Mouse (Mus musculus) embryo, embryonic 10.5 days (tissue): ENCODE measurements around the gene Saa3.
A peak's percentile ranks its signal among the peaks of the same experiment; 100 is the strongest.
"Not testable (repeated sequence)": the region's sequence is repeated elsewhere in the genome, so short reads cannot be mapped to it uniquely, and the experiment has no call there.

Source experiments
- DNase-seq: peaks from one replicate; pipeline ENCODE4 v3.0.0-alpha.2; 2015; ENCODE audit warnings: low spot score

Gene Saa3

DNA sequence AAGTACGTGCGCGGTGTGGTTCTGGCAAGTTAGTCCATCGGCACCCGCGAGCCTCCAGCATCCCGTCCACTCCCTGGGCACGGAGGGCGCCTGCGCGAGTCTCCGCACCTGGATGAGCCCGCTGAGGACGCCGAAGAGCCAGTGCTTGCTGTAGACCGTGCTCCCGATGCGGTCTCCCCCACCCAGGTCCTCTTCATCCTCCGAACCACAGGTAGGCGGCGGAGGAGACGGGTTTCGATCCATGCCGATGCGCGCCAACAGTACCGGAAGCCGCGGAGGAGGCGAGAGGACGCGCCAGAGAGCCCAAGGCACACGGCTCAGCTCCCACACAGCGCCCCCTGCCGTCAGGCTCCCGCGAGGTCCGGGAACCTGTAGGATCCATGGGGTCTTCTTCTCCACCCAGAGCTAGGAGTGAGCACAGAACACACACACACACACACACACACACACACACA is 5.1 kb downstream of the Saa3 start, which contains the start of gene Saal1:
Gene Saal1, minus strand, starts transcription at position 291 of the 455 bp plus-strand sequence.
- peak; percentile 95 for DNase-seq

- no peak for DNase-seq
These were observed 14.9 kb downstream of the Saa3 start for GRCm38 (mm10) chr7:46700521-46701025.

- DNase-seq: no peak
These were observed 18.7 kb downstream of the Saa3 start for GRCm38 (mm10) chr7:46696754-46697153.

DNA sequence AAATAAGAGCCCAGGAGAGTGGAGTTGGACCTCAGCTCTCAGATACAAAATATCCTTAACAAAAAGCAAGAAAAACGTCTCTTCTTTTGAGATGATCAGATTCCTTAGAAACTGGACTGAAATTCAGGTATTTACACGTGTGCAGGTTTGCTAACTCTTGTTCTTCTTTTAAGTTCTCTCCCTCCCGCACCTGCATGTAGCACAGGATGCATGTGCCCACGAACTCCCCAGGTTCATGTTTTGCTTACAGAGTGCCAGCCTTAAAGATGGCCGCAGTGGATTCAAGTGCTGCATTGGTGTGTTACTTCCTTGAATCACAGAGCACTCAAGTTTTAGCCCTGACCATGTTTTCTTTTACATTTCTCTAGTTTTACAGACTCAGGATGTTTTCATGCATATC is 28.7 kb downstream of the Saa3 start:
- no peak for DNase-seq

DNA sequence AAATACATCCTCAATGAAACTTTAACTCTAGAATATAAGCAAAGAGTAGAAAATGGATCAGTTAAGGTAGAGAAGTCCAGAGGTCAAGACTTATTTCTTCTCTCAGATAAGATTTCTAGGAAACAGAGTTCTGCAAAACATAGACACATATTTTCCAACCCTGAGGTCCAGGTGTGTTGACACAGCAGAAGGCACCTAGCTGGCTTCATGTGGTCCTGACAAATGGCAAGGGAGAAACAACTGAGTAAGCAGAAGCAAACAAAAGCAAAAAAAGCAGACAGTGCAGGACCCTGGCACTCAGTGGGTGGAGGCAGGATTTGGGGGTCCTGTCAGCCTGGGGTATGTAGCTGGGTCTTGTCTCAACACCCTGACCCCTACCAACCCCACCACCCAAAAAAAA is 34.8 kb downstream of the Saa3 start:
- no peak for DNase-seq

DNA sequence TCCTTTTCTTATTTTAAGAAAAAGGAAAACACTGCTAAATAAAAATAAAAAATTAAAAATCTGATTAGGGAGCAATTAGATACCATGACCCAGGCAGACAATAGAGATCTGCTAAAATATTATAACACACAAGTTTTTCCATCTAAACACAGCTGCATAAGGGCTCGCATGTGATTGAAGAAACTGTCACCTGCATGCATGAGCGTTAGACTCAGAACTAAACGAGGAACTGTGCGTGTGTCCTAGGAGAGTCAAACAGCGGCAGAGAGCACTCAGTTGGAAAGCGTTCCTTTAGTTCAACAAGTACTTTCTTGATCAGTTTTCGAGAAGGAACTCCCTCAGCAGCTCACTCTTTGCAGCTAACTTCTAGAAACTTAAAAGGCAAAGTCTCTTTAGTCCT is 36.5 kb downstream of the Saa3 start:
- not testable (repeated sequence) for DNase-seq

DNA sequence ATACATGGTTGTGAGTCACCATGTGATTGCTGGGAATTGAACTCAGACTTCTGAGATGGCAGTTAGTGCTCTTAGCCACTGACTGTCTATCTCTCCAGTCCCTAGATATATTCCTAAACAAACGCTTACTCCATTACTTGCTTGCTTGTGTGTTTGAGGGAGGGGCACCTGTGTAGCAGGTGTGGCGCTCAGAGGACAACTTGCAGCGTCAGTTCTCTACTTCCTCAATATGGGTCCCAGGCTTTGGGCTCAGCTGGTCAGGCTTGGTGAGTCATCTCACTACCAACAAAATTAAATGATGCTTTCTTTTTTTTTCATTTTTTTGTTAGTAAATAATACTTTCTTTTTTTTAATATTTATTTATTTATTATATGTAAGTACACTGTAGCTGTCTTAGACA is 37.1 kb downstream of the Saa3 start:
- DNase-seq: no peak

DNA sequence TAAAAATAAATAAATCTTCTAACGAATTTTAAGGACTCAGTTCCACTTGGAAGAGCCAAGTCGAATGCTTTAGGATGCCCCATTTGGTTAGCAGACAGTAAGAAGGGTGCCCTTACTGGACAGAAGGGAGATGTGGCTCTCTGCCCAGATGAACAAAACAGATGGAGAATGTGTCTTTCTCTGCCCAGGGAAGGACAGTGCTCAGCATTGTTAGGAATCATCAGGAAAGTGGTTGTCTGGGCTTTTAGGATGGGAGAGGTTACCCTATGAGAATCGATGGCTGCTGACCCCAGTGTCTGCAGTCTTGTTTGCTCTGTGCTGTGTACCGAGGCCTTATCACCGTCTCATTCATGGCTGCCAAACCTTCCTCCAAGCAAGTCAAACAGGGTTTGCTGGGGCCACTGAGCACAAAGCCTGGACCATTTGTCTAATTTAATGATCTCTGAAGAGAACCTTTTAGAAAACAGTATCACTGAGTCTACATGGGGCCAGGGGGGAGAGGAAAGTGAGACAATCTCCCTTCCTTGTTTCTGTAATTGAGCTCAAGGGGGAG is 38.6 kb downstream of the Saa3 start:
- no peak for DNase-seq

- no peak for DNase-seq
These were observed 39.6 kb downstream of the Saa3 start for GRCm38 (mm10) chr7:46675886-46676285.

- no peak for DNase-seq
These were observed 40.4 kb downstream of the Saa3 start for GRCm38 (mm10) chr7:46675061-46675460.

DNA sequence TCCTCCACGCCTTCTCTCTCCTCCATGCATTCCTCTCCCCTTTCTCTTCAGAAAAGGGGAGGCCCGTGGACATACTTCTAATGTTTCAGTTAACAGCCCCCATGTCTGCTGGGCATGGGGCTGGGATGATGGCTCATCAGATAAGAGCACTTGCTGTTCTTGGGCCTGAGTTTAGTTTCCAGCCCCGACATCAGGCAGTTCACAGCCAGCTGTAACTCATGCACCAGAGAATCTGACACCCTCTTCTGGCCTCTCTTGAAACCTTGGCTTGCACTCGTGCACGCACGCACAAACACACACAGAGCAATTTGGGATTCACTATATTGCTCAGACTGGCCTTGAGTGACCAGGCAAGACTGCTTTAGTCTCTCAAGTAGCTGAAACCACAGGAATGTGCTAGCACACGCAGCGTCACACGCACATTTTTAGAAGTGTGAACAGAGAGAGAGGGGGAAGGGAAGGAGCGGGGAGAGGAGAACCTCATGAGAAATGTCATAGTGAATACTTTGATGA is 43.3 kb downstream of the Saa3 start, which contains the start of gene Tph1:
Gene Tph1, minus strand, starts transcription at position 378 of the 513 bp plus-strand sequence.
- no peak for DNase-seq

GRCm38 (mm10) chr7:46667256-46667655 is 48.2 kb downstream of the Saa3 start:
- DNase-seq: peak; percentile 66

GRCm38 (mm10) chr7:46665236-46665635 is 50.3 kb downstream of the Saa3 start:
- DNase-seq: peak; percentile 77
